Mouse (Mus musculus): Measurements from ENCODE around the gene Ehf. TPM values are rescaled to one million over a fixed set of nuclear protein-coding genes. Genes with fewer than 3 reads are reported as not detected.
A peak's percentile ranks its signal among the peaks of the same experiment; 100 is the strongest.

The Ehf gene
- 0.16 and 0.23 TPM in 2 replicates for polyA plus RNA-seq (2016; fragmentation: Nextera tagmentation; extraction: Ambion mirVana)

DNA sequence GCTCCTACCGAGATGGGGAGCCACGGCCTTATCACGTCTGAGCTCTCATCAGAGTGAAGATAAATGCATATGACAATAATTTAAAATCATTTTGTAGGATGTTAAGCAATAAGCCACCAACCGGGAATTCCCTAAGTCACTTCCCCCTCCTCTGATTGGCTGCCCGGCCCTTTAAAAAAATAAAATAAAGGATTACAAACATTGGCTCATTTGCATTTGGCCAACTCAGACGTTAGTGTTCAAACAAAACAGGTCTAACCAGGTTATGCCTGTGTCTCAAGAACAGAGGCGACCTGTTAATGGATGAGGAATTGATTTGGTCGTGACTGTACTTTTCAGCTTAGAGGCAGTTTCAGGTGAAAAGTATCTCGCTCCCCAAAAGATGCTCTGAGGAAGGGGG lies at the start of gene Ehf:
Gene Ehf, minus strand, starts transcription at position 147 of the 400 bp plus-strand sequence.
- H3K27ac ChIP-seq: 0 out of 2 replicates have a peak within 1 kb of the TSS, but pooled peaks have one; percentile 28
- WGBS (ENCODE audit: insufficient replicate concordance): 28% methylated on average over 9 of the region's 9 CpGs
- H3K27me3 ChIP-seq (replicated peaks): 0 out of 2 replicates have a peak, but pooled peaks cover 4% of the 10 kb centered on the region
- no peak within 1 kb of the TSS for H3K4me3 ChIP-seq
- no peaks in the 10 kb centered on the region for H3K36me3 ChIP-seq
- ATAC-seq: no peak
- peaks cover 67% of the 10 kb centered on the region for H3K4me1 ChIP-seq
- H3K9ac ChIP-seq: no peak within 1 kb of the TSS
- H3K4me2 ChIP-seq: peak within 1 kb of the TSS; percentile 31
- no peaks in the 10 kb centered on the region for H3K9me3 ChIP-seq (replicated peaks)

GRCm38 (mm10) chr2:103347417-103347891 lies 44.4 kb upstream of the Ehf start:
- peak overlapping the region; percentile 29; the same call in 1 of the 2 replicates for H3K4me2 ChIP-seq
- 7% methylated on average over 5 of the region's 5 CpGs for WGBS (ENCODE audit: insufficient replicate concordance)

GRCm38 (mm10) chr2:103346751-103347289 lies 43.7 kb upstream of the Ehf start:
- Histone ChIP-seq H3K27ac (no peak overlapping the region), H3K4me2 (no peak overlapping the region), H3K9ac (no peak overlapping the region), H3K9me3 (replicated peaks) (no peaks in the 10 kb centered on the region), H3K27me3 (replicated peaks) (0 out of 2 replicates have a peak, but pooled peaks cover 6% of the 10 kb centered on the region), H3K4me1 (peaks cover 11% of the 10 kb centered on the region), H3K4me3 (no peak overlapping the region), H3K36me3 (no peaks in the 10 kb centered on the region)
- ATAC-seq: no peak
- WGBS (ENCODE audit: insufficient replicate concordance): 65% methylated on average over 3 of the region's 3 CpGs

More at GRCm38 (mm10) chr2:103347417-103347891, 44.4 kb upstream of the Ehf start:
- Histone ChIP-seq H3K9ac (no peak overlapping the region), H3K27me3 (replicated peaks) (0 out of 2 replicates have a peak, but pooled peaks cover 6% of the 10 kb centered on the region), H3K36me3 (no peaks in the 10 kb centered on the region), H3K9me3 (replicated peaks) (no peaks in the 10 kb centered on the region), H3K27ac (no peak overlapping the region), H3K4me1 (peaks cover 11% of the 10 kb centered on the region), H3K4me3 (no peak overlapping the region)
- no peak for ATAC-seq

GRCm38 (mm10) chr2:103343611-103344010 lies 40.5 kb upstream of the Ehf start:
- Histone ChIP-seq H3K9ac (no peak overlapping the region), H3K9me3 (replicated peaks) (no peaks in the 10 kb centered on the region), H3K27me3 (replicated peaks) (0 out of 2 replicates have a peak, but pooled peaks cover 6% of the 10 kb centered on the region), H3K4me3 (no peak overlapping the region), H3K4me2 (no peak overlapping the region), H3K36me3 (no peaks in the 10 kb centered on the region), H3K27ac (no peak overlapping the region), H3K4me1 (peaks cover 33% of the 10 kb centered on the region)
- WGBS (ENCODE audit: insufficient replicate concordance): 80% methylated on average over 7 of the region's 7 CpGs
- no peak for ATAC-seq

DNA sequence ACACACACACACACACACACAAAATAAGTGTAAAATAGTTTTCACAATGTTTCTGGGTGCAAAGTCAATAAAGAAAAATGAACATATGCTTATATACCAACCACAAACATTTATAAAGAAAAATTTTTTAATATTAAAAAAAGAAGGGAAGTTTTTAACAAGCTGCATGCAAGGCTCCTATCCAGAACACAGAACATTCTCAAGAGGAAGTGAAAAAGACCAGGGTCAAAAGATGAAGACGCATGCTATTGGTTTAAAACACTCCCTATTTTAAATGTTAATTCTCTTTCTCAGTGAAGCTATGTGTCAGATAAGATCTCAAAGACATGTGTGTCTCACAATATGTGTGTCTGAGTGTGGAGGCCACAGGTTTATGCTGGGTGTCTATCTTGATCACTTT lies 39.0 kb upstream of the Ehf start:
- 72% methylated on average over 1 of the region's 1 CpGs for WGBS (ENCODE audit: insufficient replicate concordance)
- H3K9me3 ChIP-seq (replicated peaks): no peaks in the 10 kb centered on the region
- no peak overlapping the region for H3K4me3 ChIP-seq
- H3K4me1 ChIP-seq: peaks cover 40% of the 10 kb centered on the region
- H3K4me2 ChIP-seq: no peak overlapping the region
- H3K9ac ChIP-seq: no peak overlapping the region
- ATAC-seq: no peak
- H3K27ac ChIP-seq: no peak overlapping the region
- H3K27me3 ChIP-seq (replicated peaks): no peaks in the 10 kb centered on the region
- no peaks in the 10 kb centered on the region for H3K36me3 ChIP-seq

DNA sequence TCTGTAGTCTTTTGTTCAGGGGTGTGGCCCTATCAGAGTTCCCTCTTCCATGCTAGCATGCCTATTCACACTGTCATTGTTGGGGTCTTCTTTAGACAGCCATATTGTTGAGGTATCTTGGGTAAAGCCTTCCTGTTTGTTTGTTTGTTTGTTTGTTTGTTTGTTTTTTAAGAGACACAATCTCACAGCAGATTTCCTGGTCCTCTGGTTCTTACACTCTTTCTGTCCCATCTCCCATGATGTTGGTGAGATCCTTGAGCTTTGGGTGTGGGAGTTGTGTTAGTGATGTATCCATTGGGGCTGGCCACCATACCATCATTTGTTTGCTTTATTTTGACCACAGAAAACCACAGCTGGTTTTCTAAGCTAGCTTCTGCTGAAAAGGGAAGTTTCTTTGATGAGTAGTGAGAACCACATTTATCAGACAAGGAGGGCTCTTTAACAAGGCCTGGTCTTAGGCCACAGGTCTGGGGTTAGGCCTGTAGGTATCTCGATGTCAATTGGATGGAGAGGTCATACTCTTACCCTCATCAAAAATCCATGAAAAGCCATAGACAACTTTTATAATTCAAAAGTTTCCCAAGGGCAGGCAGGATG lies 38.4 kb upstream of the Ehf start:
- Histone ChIP-seq H3K4me3 (no peak overlapping the region), H3K4me2 (no peak overlapping the region), H3K27me3 (replicated peaks) (no peaks in the 10 kb centered on the region), H3K36me3 (no peaks in the 10 kb centered on the region), H3K9me3 (replicated peaks) (no peaks in the 10 kb centered on the region), H3K27ac (no peak overlapping the region), H3K4me1 (peaks cover 40% of the 10 kb centered on the region), H3K9ac (no peak overlapping the region)
- WGBS (ENCODE audit: insufficient replicate concordance): 48% methylated on average over 1 of the region's 1 CpGs
- ATAC-seq: no peak

- Histone ChIP-seq H3K4me3 (no peak overlapping the region), H3K36me3 (no peaks in the 10 kb centered on the region), H3K9me3 (replicated peaks) (no peaks in the 10 kb centered on the region), H3K27ac (no peak overlapping the region), H3K4me1 (peaks cover 48% of the 10 kb centered on the region), H3K4me2 (no peak overlapping the region), H3K9ac (no peak overlapping the region), H3K27me3 (replicated peaks) (no peaks in the 10 kb centered on the region)
- 66% methylated on average over 6 of the region's 6 CpGs for WGBS (ENCODE audit: insufficient replicate concordance)
- no peak for ATAC-seq
Observed at GRCm38 (mm10) chr2:103338706-103339105, 35.6 kb upstream of the Ehf start.

DNA sequence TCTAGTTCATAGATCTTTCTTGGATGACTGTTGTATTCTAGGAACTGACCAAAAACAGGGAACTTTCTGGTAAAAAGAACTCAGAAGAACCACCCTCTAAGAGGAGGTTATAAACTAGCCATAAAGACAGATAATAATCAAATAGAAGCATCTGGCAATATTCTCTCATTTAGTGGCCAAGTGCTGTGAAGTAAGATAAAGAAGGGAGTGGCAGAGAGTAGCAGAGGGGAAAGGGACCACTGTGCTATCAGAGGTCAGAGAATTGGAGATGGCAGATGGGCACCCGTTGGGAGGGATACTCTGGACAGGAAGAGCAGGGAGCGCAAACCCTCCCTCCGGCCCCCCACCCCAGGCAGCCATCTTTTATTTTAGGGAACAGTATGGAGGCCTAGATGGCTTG lies 34.3 kb upstream of the Ehf start:
- WGBS (ENCODE audit: insufficient replicate concordance): 53% methylated on average over 3 of the region's 3 CpGs
- no peak overlapping the region for H3K4me3 ChIP-seq
- no peaks in the 10 kb centered on the region for H3K9me3 ChIP-seq (replicated peaks)
- H3K4me1 ChIP-seq: peaks cover 48% of the 10 kb centered on the region
- peak; percentile 74 for ATAC-seq
- H3K27me3 ChIP-seq (replicated peaks): no peaks in the 10 kb centered on the region
- peak overlapping the region; percentile 25 for H3K4me2 ChIP-seq
- no peak overlapping the region for H3K9ac ChIP-seq
- no peaks in the 10 kb centered on the region for H3K36me3 ChIP-seq
- H3K27ac ChIP-seq: 0 out of 2 replicates have a peak overlapping the region, but pooled peaks have one; percentile 14

- 54% methylated on average over 11 of the region's 11 CpGs for WGBS (ENCODE audit: insufficient replicate concordance)
- Histone ChIP-seq H3K4me3 (no peak overlapping the region), H3K4me1 (peaks cover 47% of the 10 kb centered on the region), H3K9me3 (replicated peaks) (no peaks in the 10 kb centered on the region), H3K27ac (0 out of 2 replicates have a peak overlapping the region, but pooled peaks have one; percentile 14), H3K27me3 (replicated peaks) (no peaks in the 10 kb centered on the region), H3K9ac (no peak overlapping the region), H3K36me3 (no peaks in the 10 kb centered on the region), H3K4me2 (peak overlapping the region; percentile 25)
- peak; percentile 76 for ATAC-seq
Observed at GRCm38 (mm10) chr2:103336621-103337020, 33.5 kb upstream of the Ehf start.

- 72% methylated on average over 3 of the region's 3 CpGs for WGBS (ENCODE audit: insufficient replicate concordance)
Observed at GRCm38 (mm10) chr2:103336000-103336399, 32.9 kb upstream of the Ehf start.

DNA sequence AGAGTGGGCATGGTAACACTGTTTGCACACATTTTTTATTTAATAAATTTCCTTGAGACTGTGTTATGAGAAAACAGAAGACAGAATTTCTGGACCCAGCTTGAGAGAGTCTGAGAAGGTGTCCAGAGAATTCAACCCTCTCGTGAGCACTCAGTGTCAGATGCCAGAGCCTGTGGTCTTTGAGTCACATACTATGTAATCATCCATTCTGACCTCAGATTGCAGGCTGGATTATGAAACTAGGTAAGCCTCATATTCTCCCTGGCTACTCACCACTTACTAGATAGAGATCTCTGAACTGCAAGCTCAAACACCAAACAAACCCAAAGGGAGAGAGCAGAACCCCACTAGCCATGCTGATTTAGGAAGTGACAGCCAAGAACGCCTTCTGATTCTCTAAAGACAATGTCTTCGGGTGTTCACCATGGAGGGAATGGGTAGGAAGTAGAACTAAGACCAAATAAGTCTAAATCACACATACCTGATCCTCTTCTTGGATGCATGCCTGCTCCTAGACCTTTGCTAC lies 28.7 kb upstream of the Ehf start:
- no peak overlapping the region for H3K27ac ChIP-seq
- H3K27me3 ChIP-seq (replicated peaks): no peaks in the 10 kb centered on the region
- H3K4me3 ChIP-seq: no peak overlapping the region
- H3K4me1 ChIP-seq: peaks cover 32% of the 10 kb centered on the region
- H3K9ac ChIP-seq: no peak overlapping the region
- no peaks in the 10 kb centered on the region for H3K36me3 ChIP-seq
- H3K9me3 ChIP-seq (replicated peaks): no peaks in the 10 kb centered on the region
- 65% methylated on average over 3 of the region's 3 CpGs for WGBS (ENCODE audit: insufficient replicate concordance)
- no peak overlapping the region for H3K4me2 ChIP-seq
- no peak for ATAC-seq

More at GRCm38 (mm10) chr2:103336000-103336399, 32.9 kb upstream of the Ehf start:
- no peaks in the 10 kb centered on the region for H3K27me3 ChIP-seq (replicated peaks)
- no peak overlapping the region for H3K4me3 ChIP-seq
- H3K4me2 ChIP-seq: no peak overlapping the region
- no peak for ATAC-seq
- no peaks in the 10 kb centered on the region for H3K9me3 ChIP-seq (replicated peaks)
- H3K27ac ChIP-seq: no peak overlapping the region
- H3K4me1 ChIP-seq: peaks cover 41% of the 10 kb centered on the region
- H3K9ac ChIP-seq: no peak overlapping the region
- no peaks in the 10 kb centered on the region for H3K36me3 ChIP-seq

- no peaks in the 10 kb centered on the region for H3K27me3 ChIP-seq (replicated peaks)
- H3K9me3 ChIP-seq (replicated peaks): no peaks in the 10 kb centered on the region
- H3K4me2 ChIP-seq: no peak overlapping the region
- H3K27ac ChIP-seq: no peak overlapping the region
- 64% methylated on average over 4 of the region's 4 CpGs for WGBS (ENCODE audit: insufficient replicate concordance)
- ATAC-seq: peak; percentile 64
- no peaks in the 10 kb centered on the region for H3K36me3 ChIP-seq
- H3K4me3 ChIP-seq: no peak overlapping the region
- peaks cover 41% of the 10 kb centered on the region for H3K4me1 ChIP-seq
- H3K9ac ChIP-seq: no peak overlapping the region
Observed at GRCm38 (mm10) chr2:103328731-103329130, 25.7 kb upstream of the Ehf start.
